Mouse (Mus musculus) erythroblast, embryonic 14.5 days (primary cell): ENCODE measurements around the gene Tdp2.

Experiments used
- GATA1 ChIP-seq: IDR thresholded peaks from 2 replicates; pipeline ENCODE4 v1.6.1; 2012; ENCODE audit warnings: low read length, inconsistent platforms, mixed read lengths
- TAL1 ChIP-seq: IDR thresholded peaks from 3 replicates; pipeline ENCODE4 v1.6.1; 2012; ENCODE audit warnings: low read length, inconsistent platforms, mixed read lengths

- TF ChIP-seq GATA1 (no peak), TAL1 (no peak)
These were observed 29.3 kb upstream of the Tdp2 start for GRCm38 (mm10) chr13:24802131-24802691.
